Mouse (Mus musculus): ENCODE results near the gene Golga4. TPM values are rescaled to one million over a fixed set of nuclear protein-coding genes. Genes with fewer than 3 reads are reported as not detected.

Golga4 gene
- polyA plus RNA-seq, 1 experiment from 2014 or later: 30.6 TPM

GRCm38 (mm10) chr9:118629763-118630379 lies 123.8 kb downstream of the Golga4 start:
- 36% methylated on average over 6 of the region's 6 CpGs for WGBS
- Histone ChIP-seq H3K4me1 (ENCODE audit: insufficient read depth, low read depth, low read length) (no peaks in the 10 kb centered on the region; the same call in 1 of the 2 replicates), H3K27me3 (replicated peaks; ENCODE audit: insufficient read depth, low read length) (no peaks in the 10 kb centered on the region), H3K27ac (ENCODE audit: low read length) (no peak overlapping the region), H3K9ac (replicated peaks; ENCODE audit: low read depth) (no peak overlapping the region), H3K4me3 (ENCODE audit: low read depth, low read length) (no peak overlapping the region), H3K4me2 (replicated peaks; ENCODE audit: low read depth, low read length) (no peak overlapping the region), H3K36me3 (ENCODE audit: insufficient read depth, low read length) (no peaks in the 10 kb centered on the region), H3K9me3 (ENCODE audit: low read length) (no peaks in the 10 kb centered on the region)
- ATAC-seq (peak; percentile 58), DNase-seq (ENCODE audit: low spot score) (peak; percentile 23)
- TF ChIP-seq CTCF (IDR thresholded peaks at IDR 0.05) (no peak), EP300 (IDR thresholded peaks at IDR 0.05) (no peak)

Other genes with a start within 250 kb of the Golga4 start
- gene Eomes, start 28.1 kb upstream of the Golga4 start, polyA plus RNA-seq (2015; fragmentation: Nextera tagmentation; extraction: Ambion mirVana): 0.05 and 0.06 TPM in 2 replicates
- gene Itga9, start 100.4 kb downstream of the Golga4 start, polyA plus RNA-seq (2015; fragmentation: Nextera tagmentation; extraction: Ambion mirVana): 22.0 and 24.2 TPM in 2 replicates

Measured in lung, postnatal 0 days (tissue).